9 mouse cellular contexts compared by ENCODE assay signal in genomic region chr12:107979710-107980260, GRCm38 (mm10). TPM values are rescaled to one million over a fixed set of nuclear protein-coding genes. Genes with fewer than 3 reads are reported as not detected.
DNase-seq lines count a peak whose midpoint lies in the region; ATAC-seq and TF ChIP-seq lines count a peak whose summit lies in the region.
"Had no signal": no experiment of that assay in that cellular context is flagged by ENCODE, and none has a peak within 500 bp of the region (broad histone marks: within the 10 kb centered on the region; RNA-seq: fewer than 3 reads in every experiment).

No protein-coding gene starts in this region.

- H3K36me3 ChIP-seq in heart, embryonic 13.5 days: no peaks in the 10 kb centered on the region
- H3K36me3 ChIP-seq in kidney, embryonic 15.5 days: no peaks in the 10 kb centered on the region

- under 1% methylated on average over 28 of the region's 28 CpGs for WGBS in heart, embryonic 13.5 days
- 2% methylated on average over 28 of the region's 28 CpGs for whole genome bisulfite sequencing in kidney, embryonic 15.5 days
- WGBS in cerebellum, adult 2 months: 18% methylated on average over 28 of the region's 28 CpGs

- peak; percentile 62; the same call in 1 of the 2 replicates for ATAC-seq in heart, embryonic 13.5 days (ENCODE audit: extremely low read depth, insufficient number of reproducible peaks, low FRiP score, low TSS enrichment)
- ATAC-seq in kidney, embryonic 15.5 days (replicated peaks; ENCODE audit: low FRiP score): peak; percentile 82
- ATAC-seq: Patski had no signal

- peak overlapping the region; percentile 86 for H3K9ac ChIP-seq in heart, embryonic 13.5 days
- peak overlapping the region; percentile 45 for H3K9ac ChIP-seq in kidney, embryonic 15.5 days

- no peak for TF ChIP-seq POLR2A in cerebellum, adult 2 months (IDR thresholded peaks at IDR 0.05; ENCODE audit: borderline replicate concordance, insufficient read depth, low read length)

- peak overlapping the region; percentile 93 for H3K4me2 ChIP-seq in heart, embryonic 13.5 days
- H3K4me2 ChIP-seq in kidney, embryonic 15.5 days: peak overlapping the region; percentile 91

- H3K27me3 ChIP-seq in heart, embryonic 13.5 days (replicated peaks): peaks cover 59% of the 10 kb centered on the region
- H3K27me3 ChIP-seq in kidney, embryonic 15.5 days: no peaks in the 10 kb centered on the region; the same call in 1 of the 2 replicates
- H3K27me3 ChIP-seq in cerebellum, adult 2 months (ENCODE audit: control insufficient read depth, insufficient read depth, low read length): peaks cover 1% of the 10 kb centered on the region; the same call in 1 of the 2 replicates

- H3K27ac ChIP-seq in heart, embryonic 13.5 days (replicated peaks): peak overlapping the region; percentile 94
- peak overlapping the region; percentile 96 for H3K27ac ChIP-seq in kidney, embryonic 15.5 days
- no peak overlapping the region for H3K27ac ChIP-seq in cerebellum, adult 2 months (ENCODE audit: insufficient read depth, low read length)

- no peak for TF ChIP-seq CTCF in cerebellum, adult 2 months (IDR thresholded peaks at IDR 0.05; ENCODE audit: borderline replicate concordance, insufficient read depth, low read depth, low read length)

- peak; percentile 39 for DNase-seq in urinary bladder, postnatal 25 days (ENCODE audit: low spot score)
- DNase-seq in urinary bladder, adult 18-20 months (ENCODE audit: low spot score in 2 of 2): no peak
- peak; percentile 40 for DNase-seq in lung, postnatal 36 days
- peak; percentile 73 for DNase-seq in yolk sac, embryonic 10.5 days (ENCODE audit: low spot score)
- DNase-seq in cerebellum, adult 2 months: no peak
- no peak for DNase-seq in frontal cortex, postnatal 25 days (ENCODE audit: low spot score in 2 of 2)

- peak overlapping the region; percentile 60 for H3K4me3 ChIP-seq in heart, embryonic 13.5 days
- peak overlapping the region; percentile 45 for H3K4me3 ChIP-seq in kidney, embryonic 15.5 days (replicated peaks)
- no peak overlapping the region for H3K4me3 ChIP-seq in cerebellum, adult 2 months (replicated peaks; ENCODE audit: insufficient read depth, low read depth, low read length)

- H3K9me3 ChIP-seq in heart, embryonic 13.5 days: no peaks in the 10 kb centered on the region
- no peaks in the 10 kb centered on the region for H3K9me3 ChIP-seq in kidney, embryonic 15.5 days (replicated peaks)

- H3K4me1 ChIP-seq in heart, embryonic 13.5 days: peaks cover 74% of the 10 kb centered on the region
- peaks cover 70% of the 10 kb centered on the region for H3K4me1 ChIP-seq in kidney, embryonic 15.5 days
- peaks cover 6% of the 10 kb centered on the region for H3K4me1 ChIP-seq in cerebellum, adult 2 months (ENCODE audit: control insufficient read depth, insufficient read depth, low read length)

RNA-seq across cellular contexts. Expression of gene Bcl11b, which starts 23.6 kb away (rescaled TPM):
- polyA plus RNA-seq in heart, embryonic 13.5 days (2015; fragmentation: Nextera tagmentation; extraction: Ambion mirVana): 4.5 and 4.6 TPM in 2 replicates
- polyA plus RNA-seq in kidney, embryonic 15.5 days (2015; fragmentation: Nextera tagmentation; extraction: Ambion mirVana): 3.1 and 3.8 TPM in 2 replicates
- polyA plus RNA-seq in cerebellum, adult 2 months (2012; rRNA removed): 1.9 and 2.5 TPM in 2 replicates

Comparison
In these comparisons a context has a peak if more than half of its experiments do, and no peak if none do; other contexts are left out.
1. DNase-seq: peak in urinary bladder, postnatal 25 days (single experiment), lung, postnatal 36 days (single experiment) and yolk sac, embryonic 10.5 days (single experiment); none in urinary bladder, adult 18-20 months (0 of 2), cerebellum, adult 2 months (0 of 2) and frontal cortex, postnatal 25 days (0 of 2).